Mouse (Mus musculus): ENCODE measurements at regions not wholly inside any gene's neighbourhood (a gene's known extent, or its start where the extent isn't known, plus 50 kb on each side); places are given as distances from the start of the nearest gene placed in this dataset.

GRCm38 (mm10) chr3:101524905-101525304 lies 79.6 kb downstream of the Atp1a1 start:
- ATAC-seq (replicated peaks; ENCODE audit: poor library complexity), result no peak

- no peak for ATAC-seq (replicated peaks; ENCODE audit: poor library complexity)
Observed at GRCm38 (mm10) chr3:101524444-101524843, 80.0 kb downstream of the Atp1a1 start.

- ATAC-seq (replicated peaks; ENCODE audit: poor library complexity), result 0 out of 2 replicates have a peak, but pooled peaks have one; percentile 23
Observed at GRCm38 (mm10) chr3:101523239-101523638, 81.2 kb downstream of the Atp1a1 start.

GRCm38 (mm10) chr3:101522246-101522920 lies 82.1 kb downstream of the Atp1a1 start:
- ATAC-seq (replicated peaks; ENCODE audit: poor library complexity), result peak; percentile 45; the same call in 1 of the 2 replicates

GRCm38 (mm10) chr3:101521155-101521554 lies 83.3 kb downstream of the Atp1a1 start:
- ATAC-seq (replicated peaks; ENCODE audit: poor library complexity), result no peak

- ATAC-seq (replicated peaks; ENCODE audit: poor library complexity), result no peak
Observed at GRCm38 (mm10) chr3:101520115-101520514, 84.4 kb downstream of the Atp1a1 start.

- peak; percentile 30 for ATAC-seq (replicated peaks; ENCODE audit: poor library complexity)
Observed at GRCm38 (mm10) chr3:101519551-101519950, 84.9 kb downstream of the Atp1a1 start.

GRCm38 (mm10) chr3:101518810-101519209 lies 85.7 kb downstream of the Atp1a1 start:
- ATAC-seq (replicated peaks; ENCODE audit: poor library complexity), result no peak

- no peak for ATAC-seq (replicated peaks; ENCODE audit: poor library complexity)
Observed at GRCm38 (mm10) chr3:101517547-101517946, 86.9 kb downstream of the Atp1a1 start.

GRCm38 (mm10) chr3:101516781-101517499 lies 87.5 kb downstream of the Atp1a1 start:
- ATAC-seq (replicated peaks; ENCODE audit: poor library complexity), result peak; percentile 54

- ATAC-seq (replicated peaks; ENCODE audit: poor library complexity), result no peak
Observed at GRCm38 (mm10) chr3:101515566-101515965, 88.9 kb downstream of the Atp1a1 start.

GRCm38 (mm10) chr3:101513611-101514311 lies 90.7 kb downstream of the Atp1a1 start:
- no peak for ATAC-seq (replicated peaks; ENCODE audit: poor library complexity)

All from megakaryocyte progenitor cell, adult 5-6 weeks (primary cell).